Comparison of ENCODE assay signal across 14 mouse cellular contexts in the genomic region with DNA sequence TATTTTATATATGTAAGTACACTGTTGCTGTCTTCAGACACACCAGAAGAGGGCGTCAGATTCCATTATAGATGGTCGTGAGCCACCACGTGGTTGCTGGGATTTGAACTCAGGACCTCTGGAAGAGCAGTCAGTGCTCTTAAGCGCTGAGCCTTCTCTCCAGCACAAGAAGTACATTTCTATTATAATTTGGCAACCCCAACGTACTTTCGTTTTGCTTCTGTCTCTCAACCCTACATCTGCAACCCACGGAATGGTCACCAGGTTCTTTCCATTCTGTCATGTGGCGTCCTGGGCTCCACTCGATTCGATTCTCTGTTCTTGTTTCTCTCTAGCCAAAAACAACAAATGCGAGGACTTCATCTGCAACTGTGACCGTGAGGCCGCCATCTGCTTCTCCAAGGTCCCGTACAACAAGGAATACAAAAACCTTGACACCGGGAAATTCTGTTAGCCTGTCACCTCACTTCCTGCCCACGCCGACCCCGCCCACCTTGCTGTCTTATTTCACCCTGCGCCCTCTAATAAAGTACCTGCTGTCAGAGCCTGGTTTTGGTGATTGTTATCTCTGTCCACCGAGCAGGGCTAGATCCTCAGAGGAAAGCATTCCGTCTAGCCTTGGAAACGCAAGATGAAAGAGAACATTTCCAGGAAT. TPM values are rescaled to one million over a fixed set of nuclear protein-coding genes. Genes with fewer than 3 reads are reported as not detected.
DNase-seq lines count a peak whose midpoint lies in the region; ATAC-seq lines count a peak whose summit lies in the region.
"Had no signal": no experiment of that assay in that cellular context is flagged by ENCODE, and none has a peak within 500 bp of the region (broad histone marks: within the 10 kb centered on the region; RNA-seq: fewer than 3 reads in every experiment).

No protein-coding gene starts in this region.

- peak overlapping the region; percentile 31 for H3K4me2 ChIP-seq in heart, embryonic 11.5 days
- no peak overlapping the region for H3K4me2 ChIP-seq in midbrain, embryonic 11.5 days
- H3K4me2 ChIP-seq in hindbrain, embryonic 16.5 days (ENCODE audit: low read length) = no peak overlapping the region
- no peak overlapping the region for H3K4me2 ChIP-seq in neural tube, embryonic 15.5 days
- H3K4me2 ChIP-seq: midbrain, embryonic 12.5 days had no signal

- no peak for ATAC-seq in heart, embryonic 11.5 days (replicated peaks; ENCODE audit: insufficient number of reproducible peaks, low FRiP score, low TSS enrichment)
- no peak for ATAC-seq in midbrain, embryonic 11.5 days (ENCODE audit: low FRiP score)
- no peak for ATAC-seq in hindbrain, embryonic 16.5 days
- ATAC-seq in neural tube, embryonic 15.5 days (ENCODE audit: low FRiP score) = no peak

- H3K27ac ChIP-seq in heart, embryonic 11.5 days (ENCODE audit: low read depth, low read length) = no peak overlapping the region
- no peak overlapping the region for H3K27ac ChIP-seq in midbrain, embryonic 11.5 days (ENCODE audit: low read depth, low read length)
- H3K27ac ChIP-seq in hindbrain, embryonic 16.5 days (ENCODE audit: low read depth, low read length) = no peak overlapping the region
- no peak overlapping the region for H3K27ac ChIP-seq in neural tube, embryonic 15.5 days (replicated peaks)

- H3K4me3 ChIP-seq in heart, embryonic 11.5 days (ENCODE audit: low read depth, low read length) = no peak overlapping the region
- H3K4me3 ChIP-seq in midbrain, embryonic 11.5 days (ENCODE audit: low read depth, low read length) = no peak overlapping the region
- no peak overlapping the region for H3K4me3 ChIP-seq in hindbrain, embryonic 16.5 days (ENCODE audit: low read length)
- H3K4me3 ChIP-seq in neural tube, embryonic 15.5 days (replicated peaks) = no peak overlapping the region
- H3K4me3 ChIP-seq: midbrain, embryonic 12.5 days had no signal

- H3K9me3 ChIP-seq in heart, embryonic 11.5 days (replicated peaks; ENCODE audit: control insufficient read depth, low read length) = no peaks in the 10 kb centered on the region
- no peaks in the 10 kb centered on the region for H3K9me3 ChIP-seq in midbrain, embryonic 11.5 days (ENCODE audit: control insufficient read depth, low read length)
- H3K9me3 ChIP-seq in hindbrain, embryonic 16.5 days (ENCODE audit: control insufficient read depth, low read length) = no peaks in the 10 kb centered on the region
- H3K9me3 ChIP-seq in neural tube, embryonic 15.5 days (replicated peaks) = no peaks in the 10 kb centered on the region
- H3K9me3 ChIP-seq: midbrain, embryonic 12.5 days had no signal

- H3K4me1 ChIP-seq in heart, embryonic 11.5 days (ENCODE audit: control insufficient read depth, insufficient read depth, low read length) = no peaks in the 10 kb centered on the region
- peaks cover 5% of the 10 kb centered on the region for H3K4me1 ChIP-seq in midbrain, embryonic 11.5 days (ENCODE audit: control insufficient read depth, insufficient read depth, low read length)
- H3K4me1 ChIP-seq in hindbrain, embryonic 16.5 days (ENCODE audit: control insufficient read depth, insufficient read depth, low read depth, low read length) = peaks cover 4% of the 10 kb centered on the region
- peaks cover 15% of the 10 kb centered on the region for H3K4me1 ChIP-seq in neural tube, embryonic 15.5 days

- H3K9ac ChIP-seq in heart, embryonic 11.5 days (ENCODE audit: low read depth, low read length) = no peak overlapping the region
- H3K9ac ChIP-seq in midbrain, embryonic 11.5 days (ENCODE audit: low read length) = no peak overlapping the region
- no peak overlapping the region for H3K9ac ChIP-seq in hindbrain, embryonic 16.5 days (ENCODE audit: low read depth, low read length)
- H3K9ac ChIP-seq in neural tube, embryonic 15.5 days (replicated peaks) = no peak overlapping the region
- H3K9ac ChIP-seq: midbrain, embryonic 12.5 days had no signal

- 60% methylated on average over 22 of the region's 22 CpGs for WGBS in heart, embryonic 11.5 days (ENCODE audit: insufficient replicate concordance)
- 79% methylated on average over 22 of the region's 22 CpGs for WGBS in midbrain, embryonic 11.5 days
- 75% methylated on average over 22 of the region's 22 CpGs for WGBS in hindbrain, embryonic 16.5 days
- WGBS in neural tube, embryonic 15.5 days = 79% methylated on average over 22 of the region's 22 CpGs

- no peaks in the 10 kb centered on the region for H3K36me3 ChIP-seq in heart, embryonic 11.5 days (ENCODE audit: control insufficient read depth, insufficient read depth, low read length)
- no peaks in the 10 kb centered on the region for H3K36me3 ChIP-seq in midbrain, embryonic 11.5 days (ENCODE audit: control insufficient read depth, insufficient read depth, low read length)
- no peaks in the 10 kb centered on the region for H3K36me3 ChIP-seq in hindbrain, embryonic 16.5 days (ENCODE audit: control insufficient read depth, insufficient read depth, low read length)
- H3K36me3 ChIP-seq in neural tube, embryonic 15.5 days = peaks cover under 1% of the 10 kb centered on the region; the same call in 1 of the 2 replicates
- H3K36me3 ChIP-seq: midbrain, embryonic 12.5 days had no signal

- DNase-seq in heart, postnatal 36 days = no peak
- peak; percentile 23 for DNase-seq in thymus, postnatal 14 days
- DNase-seq in thymus, postnatal 0 days (ENCODE audit: low spot score) = no peak
- DNase-seq in induced T-regulatory cell, adult 2 months (ENCODE audit: low read depth) = peak; percentile 76
- no peak for DNase-seq in midbrain, embryonic 11.5 days (ENCODE audit: low spot score, missing footprints)
- DNase-seq: cerebellum, postnatal 10 days; gastrocnemius, postnatal 25 days; kidney, adult 18-20 months had no signal

- intact Hi-C loops in heart, postnatal 36 days (cut with DNase I) = no loop called here

- H3K27me3 ChIP-seq in heart, embryonic 11.5 days (ENCODE audit: control insufficient read depth, insufficient read depth, low read length) = peaks cover under 1% of the 10 kb centered on the region; the same call in 1 of the 2 replicates
- no peaks in the 10 kb centered on the region; the same call in 1 of the 2 replicates for H3K27me3 ChIP-seq in midbrain, embryonic 11.5 days (ENCODE audit: control insufficient read depth, insufficient read depth, low read length)
- no peaks in the 10 kb centered on the region for H3K27me3 ChIP-seq in hindbrain, embryonic 16.5 days (replicated peaks; ENCODE audit: control insufficient read depth, insufficient read depth, low read length)
- no peaks in the 10 kb centered on the region for H3K27me3 ChIP-seq in neural tube, embryonic 15.5 days (replicated peaks)

RNA-seq across cellular contexts. Expression of gene Pla2g1b, which starts 8.2 kb away (rescaled TPM):
- polyA plus RNA-seq in heart, embryonic 11.5 days (2014; fragmentation: Nextera tagmentation; extraction: Ambion mirVana) = 1.0 and 1.2 TPM in 2 replicates
- not detected for total RNA-seq in heart, postnatal 36 days (2021)
- 0.99 TPM in 2 replicates for polyA plus RNA-seq in thymus, postnatal 0 days (2015; fragmentation: Nextera tagmentation; extraction: Ambion mirVana)
- polyA plus RNA-seq in midbrain, embryonic 11.5 days (2014; fragmentation: Nextera tagmentation; extraction: Ambion mirVana) = not detected in 2 replicates
- polyA plus RNA-seq in hindbrain, embryonic 16.5 days (2015; fragmentation: Nextera tagmentation; extraction: Ambion mirVana) = not detected in 2 replicates
- 0.81 and 1.1 TPM in 2 replicates for polyA plus RNA-seq in neural tube, embryonic 15.5 days (2015; fragmentation: Nextera tagmentation; extraction: Ambion mirVana)
- total RNA-seq: adrenal gland, adult 18-20 months; gastrocnemius, postnatal 25 days had no signal
- polyA plus RNA-seq: liver, adult 2 months; midbrain, embryonic 12.5 days had no signal

RNA-seq across cellular contexts. Expression of gene Sirt4, which starts 10.2 kb away (rescaled TPM):
- polyA plus RNA-seq in heart, embryonic 11.5 days (2014; fragmentation: Nextera tagmentation; extraction: Ambion mirVana) = 15.8 and 19.2 TPM in 2 replicates
- total RNA-seq in heart, postnatal 36 days (2021) = 10 to 100 TPM; 17.9 to 18.1 TPM
- 17.0 and 17.3 TPM in 2 replicates for polyA plus RNA-seq in thymus, postnatal 0 days (2015; fragmentation: Nextera tagmentation; extraction: Ambion mirVana)
- 16.2 and 18.9 TPM in 2 replicates for polyA plus RNA-seq in midbrain, embryonic 11.5 days (2014; fragmentation: Nextera tagmentation; extraction: Ambion mirVana)
- polyA plus RNA-seq in hindbrain, embryonic 16.5 days (2015; fragmentation: Nextera tagmentation; extraction: Ambion mirVana) = 24.8 and 26.8 TPM in 2 replicates
- 31.0 and 37.1 TPM in 2 replicates for polyA plus RNA-seq in neural tube, embryonic 15.5 days (2015; fragmentation: Nextera tagmentation; extraction: Ambion mirVana)

RNA-seq across cellular contexts. Expression of gene Pxn, which starts 32.2 kb away (rescaled TPM):
- 11.7 and 14.4 TPM in 2 replicates for polyA plus RNA-seq in heart, embryonic 11.5 days (2014; fragmentation: Nextera tagmentation; extraction: Ambion mirVana)
- total RNA-seq in heart, postnatal 36 days (2021) = 10 to 100 TPM; 36.2 to 37.9 TPM
- 40.2 and 44.8 TPM in 2 replicates for polyA plus RNA-seq in thymus, postnatal 0 days (2015; fragmentation: Nextera tagmentation; extraction: Ambion mirVana)
- polyA plus RNA-seq in midbrain, embryonic 11.5 days (2014; fragmentation: Nextera tagmentation; extraction: Ambion mirVana) = 7.3 and 7.7 TPM in 2 replicates
- polyA plus RNA-seq in hindbrain, embryonic 16.5 days (2015; fragmentation: Nextera tagmentation; extraction: Ambion mirVana) = 19.1 and 23.9 TPM in 2 replicates
- polyA plus RNA-seq in neural tube, embryonic 15.5 days (2015; fragmentation: Nextera tagmentation; extraction: Ambion mirVana) = 21.3 and 28.2 TPM in 2 replicates

RNA-seq across cellular contexts. Expression of gene Msi1, which starts 44.9 kb away (rescaled TPM):
- polyA plus RNA-seq in heart, embryonic 11.5 days (2014; fragmentation: Nextera tagmentation; extraction: Ambion mirVana) = 7.6 and 9.4 TPM in 2 replicates
- 1 to 10 TPM in 1 of 2 experiments, under 1 TPM in 1; 0.92 to 1.2 TPM for total RNA-seq in heart, postnatal 36 days (2021)
- 2.2 TPM in 2 replicates for polyA plus RNA-seq in thymus, postnatal 0 days (2015; fragmentation: Nextera tagmentation; extraction: Ambion mirVana)
- polyA plus RNA-seq in midbrain, embryonic 11.5 days (2014; fragmentation: Nextera tagmentation; extraction: Ambion mirVana) = 199 and 227 TPM in 2 replicates
- 23.0 and 44.5 TPM in 2 replicates for polyA plus RNA-seq in hindbrain, embryonic 16.5 days (2015; fragmentation: Nextera tagmentation; extraction: Ambion mirVana)
- polyA plus RNA-seq in neural tube, embryonic 15.5 days (2015; fragmentation: Nextera tagmentation; extraction: Ambion mirVana) = 29.4 and 37.9 TPM in 2 replicates
- total RNA-seq: liver, adult 2 months had no signal

Comparison
In these comparisons a context has a peak if more than half of its experiments do, and no peak if none do; other contexts are left out.
1. DNase-seq: peak in thymus, postnatal 14 days (single experiment) and induced T-regulatory cell, adult 2 months (single experiment); none in heart, postnatal 36 days (0 of 2), thymus, postnatal 0 days (single experiment) and midbrain, embryonic 11.5 days (single experiment).